Mouse (Mus musculus): ENCODE data around the gene Plod1. TPM values are rescaled to one million over a fixed set of nuclear protein-coding genes. Genes with fewer than 3 reads are reported as not detected.

The Plod1 gene
- polyA plus RNA-seq (2012; rRNA removed) = 16.2 and 16.7 TPM in 2 replicates

DNA sequence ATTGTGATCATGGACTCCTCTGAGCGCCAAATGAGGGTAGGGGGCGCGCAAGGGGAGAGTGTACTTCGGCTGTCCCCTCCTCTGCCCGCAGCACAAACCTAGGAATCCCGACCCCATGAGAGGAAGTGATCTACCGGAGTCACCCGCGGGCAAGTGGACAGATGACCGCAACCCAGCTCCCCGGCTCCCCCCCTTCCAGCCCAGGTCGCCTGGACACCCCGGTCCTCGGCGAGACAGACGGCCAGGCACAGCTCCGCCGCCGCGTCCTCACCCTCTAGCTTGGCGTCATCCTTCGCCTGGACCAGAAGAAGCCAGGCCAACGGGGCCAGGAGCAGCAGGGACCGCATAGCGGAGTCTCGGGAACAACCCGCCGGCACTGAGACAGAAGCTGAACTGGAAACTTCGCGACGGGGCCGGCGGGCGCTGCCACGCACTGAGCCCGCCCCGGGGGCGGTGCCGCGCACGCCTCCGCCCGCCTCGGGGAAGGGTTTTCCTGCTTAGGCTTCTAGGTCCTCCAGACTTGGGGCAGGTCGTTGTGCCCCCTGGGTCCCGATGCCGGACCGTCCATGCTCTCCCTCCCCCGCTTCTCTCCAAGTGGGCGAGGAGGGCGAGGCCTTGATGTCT, at the start of gene Plod1:
Gene Plod1 (minus strand): TSS at position 437 of the 624 bp plus-strand sequence.
- TF ChIP-seq POLR2A (IDR thresholded peaks at IDR 0.05; ENCODE audit: low read depth, low read length) (no peak), CTCF (IDR thresholded peaks at IDR 0.05; ENCODE audit: extremely low read depth, insufficient read depth, insufficient read length, insufficient replicate concordance) (no peak)
- Histone ChIP-seq H3K36me3 (ENCODE audit: control insufficient read depth, insufficient read depth, low read length) (no peaks in the 10 kb centered on the region), H3K27ac (ENCODE audit: insufficient read depth, low read length) (peak within 1 kb of the TSS; percentile 60; the same call in 1 of the 2 replicates), H3K4me3 (ENCODE audit: extremely low read depth, insufficient read depth, insufficient read length) (peak within 1 kb of the TSS; percentile 97), H3K4me1 (ENCODE audit: control insufficient read depth, insufficient read depth, insufficient read length) (peaks cover 6% of the 10 kb centered on the region; the same call in 1 of the 2 replicates), H3K27me3 (ENCODE audit: control insufficient read depth, insufficient read depth, low read length) (no peaks in the 10 kb centered on the region)
- WGBS = 2% methylated on average over 51 of the region's 51 CpGs
- DNase-seq (ENCODE audit: low read depth in 1 of 2, low spot score in 2 of 2) = peak; percentile 21 to 76

DNA sequence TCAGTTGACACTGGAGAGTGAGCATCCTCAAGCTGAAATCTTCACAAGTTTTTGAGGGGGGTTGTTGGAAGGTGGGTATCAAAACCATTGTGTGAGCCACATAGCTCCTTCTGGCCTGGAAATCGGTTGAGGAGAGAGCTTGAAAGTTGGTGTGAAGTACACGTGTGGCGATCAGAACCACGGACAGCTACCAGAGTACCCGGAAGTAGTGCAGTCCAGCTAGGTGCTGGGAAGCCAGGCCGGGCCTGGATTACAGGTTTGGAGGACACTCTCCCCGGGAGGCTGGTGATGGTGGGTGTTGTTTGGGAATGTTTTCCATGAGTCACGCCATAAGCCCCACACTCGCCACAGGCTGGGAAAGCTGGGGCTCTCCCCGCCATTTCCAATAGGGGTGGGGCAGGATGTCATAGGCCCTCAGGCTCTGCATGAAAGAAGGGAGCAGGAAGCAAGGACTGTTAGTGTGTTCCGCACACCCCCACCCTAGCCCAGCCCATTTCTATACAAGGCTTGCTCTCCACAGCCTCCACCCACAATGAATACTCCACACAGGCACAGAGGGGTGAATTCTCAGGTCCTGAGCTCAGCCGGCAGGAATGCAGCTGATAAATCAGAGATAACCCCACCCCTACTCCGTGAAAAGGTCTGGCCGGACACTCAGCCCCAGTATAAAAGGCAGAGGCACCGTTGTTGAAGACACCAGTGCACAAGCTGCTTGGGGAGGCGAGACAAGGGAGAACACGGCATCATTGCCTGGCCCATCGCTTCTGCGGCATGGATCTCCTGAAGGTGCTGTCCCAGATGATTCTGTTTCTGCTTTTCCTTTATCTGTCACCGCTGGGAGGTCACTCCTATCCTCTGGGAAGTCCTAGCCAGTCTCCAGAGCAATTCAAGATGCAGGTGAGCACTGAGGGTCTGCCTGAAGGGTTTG, 48.9 kb upstream of the Plod1 start, which contains the start of gene Nppb:
Gene Nppb (plus strand): TSS at position 584 of the 928 bp plus-strand sequence.
- H3K27ac ChIP-seq (ENCODE audit: insufficient read depth, low read length) = no peak within 1 kb of the TSS
- no peak for DNase-seq (ENCODE audit: low read depth in 1 of 2, low spot score in 2 of 2)
- H3K4me1 ChIP-seq (ENCODE audit: control insufficient read depth, insufficient read depth, insufficient read length) = no peaks in the 10 kb centered on the region
- H3K36me3 ChIP-seq (ENCODE audit: control insufficient read depth, insufficient read depth, low read length) = no peaks in the 10 kb centered on the region
- WGBS = 31% methylated on average over 20 of the region's 20 CpGs
- no peak within 1 kb of the TSS for H3K4me3 ChIP-seq (ENCODE audit: extremely low read depth, insufficient read depth, insufficient read length)
- no peak for TF ChIP-seq POLR2A (IDR thresholded peaks at IDR 0.05; ENCODE audit: low read depth, low read length)
- no peak for TF ChIP-seq CTCF (IDR thresholded peaks at IDR 0.05; ENCODE audit: extremely low read depth, insufficient read depth, insufficient read length, insufficient replicate concordance)
- H3K27me3 ChIP-seq (ENCODE audit: control insufficient read depth, insufficient read depth, low read length) = no peaks in the 10 kb centered on the region

DNA sequence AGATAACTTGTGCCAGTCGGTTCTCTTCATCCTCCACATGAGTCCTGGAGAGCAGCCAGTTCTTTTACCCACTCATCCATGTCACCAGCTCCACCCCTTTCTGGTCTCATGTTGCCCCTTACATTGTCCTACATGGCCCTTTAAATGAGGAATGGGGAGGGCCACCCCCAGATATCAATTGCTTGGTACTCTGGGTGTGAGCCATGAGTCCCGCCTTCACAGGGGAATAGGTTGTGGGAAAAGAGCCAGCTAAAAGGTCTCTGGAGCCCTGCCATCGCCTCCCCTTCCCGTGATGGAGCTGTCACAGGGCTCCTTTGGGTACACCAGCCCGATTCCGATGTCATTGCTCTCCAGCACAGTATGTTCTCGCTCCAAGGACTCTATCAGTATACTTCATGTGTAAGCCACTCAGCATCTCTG, 42.9 kb upstream of the Plod1 start:
- no peak overlapping the region for H3K4me3 ChIP-seq (ENCODE audit: extremely low read depth, insufficient read depth, insufficient read length)
- H3K4me1 ChIP-seq (ENCODE audit: control insufficient read depth, insufficient read depth, insufficient read length) = no peaks in the 10 kb centered on the region
- H3K27me3 ChIP-seq (ENCODE audit: control insufficient read depth, insufficient read depth, low read length) = no peaks in the 10 kb centered on the region
- no peak for TF ChIP-seq CTCF (IDR thresholded peaks at IDR 0.05; ENCODE audit: extremely low read depth, insufficient read depth, insufficient read length, insufficient replicate concordance)
- TF ChIP-seq POLR2A (IDR thresholded peaks at IDR 0.05; ENCODE audit: low read depth, low read length) = no peak
- 82% methylated on average over 7 of the region's 7 CpGs for WGBS
- H3K27ac ChIP-seq (ENCODE audit: insufficient read depth, low read length) = no peak overlapping the region
- DNase-seq (ENCODE audit: low read depth in 1 of 2, low spot score in 2 of 2) = no peak
- no peaks in the 10 kb centered on the region for H3K36me3 ChIP-seq (ENCODE audit: control insufficient read depth, insufficient read depth, low read length)

DNA sequence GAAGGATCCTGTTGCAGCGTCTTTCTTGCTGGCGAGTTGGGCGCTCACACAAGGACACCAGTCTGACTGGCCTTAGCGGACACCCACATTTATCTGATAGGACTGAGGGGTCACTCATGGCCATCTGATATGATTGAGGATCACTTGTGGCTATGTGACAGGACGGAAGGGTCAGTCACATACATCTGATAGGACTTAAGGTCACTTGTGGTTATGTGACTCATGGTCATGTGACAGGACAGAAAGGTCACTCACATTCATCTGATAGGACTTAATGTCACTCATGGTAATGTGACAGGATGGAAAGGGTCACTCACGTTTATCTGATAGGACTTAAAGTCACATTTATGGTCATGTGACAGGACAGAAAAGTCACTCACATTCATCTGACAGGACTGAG, 41.8 kb upstream of the Plod1 start:
- WGBS = 86% methylated on average over 6 of the region's 6 CpGs
- Histone ChIP-seq H3K4me3 (ENCODE audit: extremely low read depth, insufficient read depth, insufficient read length) (no peak overlapping the region), H3K27ac (ENCODE audit: insufficient read depth, low read length) (no peak overlapping the region), H3K27me3 (ENCODE audit: control insufficient read depth, insufficient read depth, low read length) (no peaks in the 10 kb centered on the region), H3K4me1 (ENCODE audit: control insufficient read depth, insufficient read depth, insufficient read length) (no peaks in the 10 kb centered on the region), H3K36me3 (ENCODE audit: control insufficient read depth, insufficient read depth, low read length) (no peaks in the 10 kb centered on the region)
- no peak for DNase-seq (ENCODE audit: low read depth in 1 of 2, low spot score in 2 of 2)
- no peak for TF ChIP-seq CTCF (IDR thresholded peaks at IDR 0.05; ENCODE audit: extremely low read depth, insufficient read depth, insufficient read length, insufficient replicate concordance)
- no peak for TF ChIP-seq POLR2A (IDR thresholded peaks at IDR 0.05; ENCODE audit: low read depth, low read length)

DNA sequence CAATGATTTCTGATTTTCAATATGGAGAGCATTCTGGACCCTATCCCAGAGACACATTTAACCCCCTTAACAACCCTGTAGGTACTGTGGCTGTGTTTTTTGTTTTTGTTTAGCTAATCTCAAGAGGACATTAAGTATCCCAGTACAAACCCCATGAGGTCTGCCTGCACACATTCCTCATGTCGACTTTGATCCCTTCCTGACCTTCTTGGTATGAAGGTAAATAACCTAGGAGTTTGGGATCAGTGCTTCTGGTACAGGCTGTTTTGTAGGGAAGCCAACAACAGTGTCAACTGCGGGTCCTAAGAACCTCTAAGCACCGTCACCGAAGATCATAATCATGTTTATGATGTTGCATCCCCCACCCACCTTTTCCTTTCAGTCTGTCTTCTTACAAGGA, 41.2 kb upstream of the Plod1 start:
- no peak for TF ChIP-seq POLR2A (IDR thresholded peaks at IDR 0.05; ENCODE audit: low read depth, low read length)
- no peak for TF ChIP-seq CTCF (IDR thresholded peaks at IDR 0.05; ENCODE audit: extremely low read depth, insufficient read depth, insufficient read length, insufficient replicate concordance)
- no peak for DNase-seq (ENCODE audit: low read depth in 1 of 2, low spot score in 2 of 2)
- Histone ChIP-seq H3K36me3 (ENCODE audit: control insufficient read depth, insufficient read depth, low read length) (no peaks in the 10 kb centered on the region), H3K27me3 (ENCODE audit: control insufficient read depth, insufficient read depth, low read length) (no peaks in the 10 kb centered on the region), H3K4me1 (ENCODE audit: control insufficient read depth, insufficient read depth, insufficient read length) (no peaks in the 10 kb centered on the region), H3K27ac (ENCODE audit: insufficient read depth, low read length) (no peak overlapping the region), H3K4me3 (ENCODE audit: extremely low read depth, insufficient read depth, insufficient read length) (no peak overlapping the region)
- WGBS = 78% methylated on average over 4 of the region's 4 CpGs

DNA sequence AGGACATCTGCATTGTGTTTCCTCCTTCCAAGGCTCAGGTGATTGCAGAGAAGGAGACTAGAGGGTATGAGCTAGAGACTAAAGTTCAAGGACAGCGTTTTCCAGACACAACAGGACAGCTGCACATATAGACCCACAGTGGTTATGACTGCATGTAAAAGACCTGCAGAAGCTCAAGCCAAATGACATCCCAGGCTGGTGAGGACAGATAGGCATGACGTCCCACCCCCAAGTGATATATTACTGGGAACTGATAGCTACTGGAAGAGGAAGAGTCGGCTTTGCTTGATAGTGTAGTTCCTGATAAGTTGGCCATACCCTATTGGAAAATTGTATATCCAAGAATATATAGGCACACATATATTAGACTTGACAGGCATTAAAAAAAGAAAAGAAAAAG, 39.7 kb upstream of the Plod1 start:
- TF ChIP-seq POLR2A (IDR thresholded peaks at IDR 0.05; ENCODE audit: low read depth, low read length) (no peak), CTCF (IDR thresholded peaks at IDR 0.05; ENCODE audit: extremely low read depth, insufficient read depth, insufficient read length, insufficient replicate concordance) (no peak)
- Histone ChIP-seq H3K4me3 (ENCODE audit: extremely low read depth, insufficient read depth, insufficient read length) (no peak overlapping the region), H3K27me3 (ENCODE audit: control insufficient read depth, insufficient read depth, low read length) (no peaks in the 10 kb centered on the region), H3K36me3 (ENCODE audit: control insufficient read depth, insufficient read depth, low read length) (no peaks in the 10 kb centered on the region), H3K4me1 (ENCODE audit: control insufficient read depth, insufficient read depth, insufficient read length) (no peaks in the 10 kb centered on the region), H3K27ac (ENCODE audit: insufficient read depth, low read length) (no peak overlapping the region)
- no peak for DNase-seq (ENCODE audit: low read depth in 1 of 2, low spot score in 2 of 2)
- 71% methylated on average over 3 of the region's 3 CpGs for WGBS

Measured in spleen, adult 2 months (tissue).